Mouse (Mus musculus) heart, postnatal 10 days (tissue): ENCODE measurements around the gene Jmjd8. TPM values are rescaled to one million over a fixed set of nuclear protein-coding genes. Genes with fewer than 3 reads are reported as not detected.

ENCODE experiments used
- DNase-seq, 2 experiments: peaks; one replicate each; pipeline ENCODE4 v3.0.0; 2021
- intact Hi-C: fragments of 180-260 bp; cut with DNase I; formaldehyde crosslinking; loops from one replicate; pipeline ENCODE4 v1.15.1; 2025
- total RNA-seq, 2 experiments: library from RNA; stranded (reverse); gene quantifications; 2 replicates each; pipeline ENCODE4 v1.2.3; 2021

The Jmjd8 gene
- total RNA-seq: 10 to 100 TPM; 33.7 to 34.5 TPM

GRCm38 (mm10) chr17:25828712-25829557, at the start of gene Jmjd8:
Jmjd8 (plus strand) TSS chr17:25828867.
- intact Hi-C loops: no loop called here
- peak; percentile 83 to 85 for DNase-seq

- intact Hi-C loops: no loop called here
- DNase-seq: no peak
These were observed 47.3 kb upstream of the Jmjd8 start for GRCm38 (mm10) chr17:25781339-25781738.

- DNase-seq: peak; percentile 73 to 74
- intact Hi-C loops: no loop called here
These were observed 45.6 kb upstream of the Jmjd8 start for GRCm38 (mm10) chr17:25783086-25783485.

- no peak for DNase-seq
- intact Hi-C loops: no loop called here
These were observed 44.6 kb upstream of the Jmjd8 start for GRCm38 (mm10) chr17:25783861-25784574.

GRCm38 (mm10) chr17:25785281-25785745, 43.4 kb upstream of the Jmjd8 start, which contains the start of gene Haghl:
Haghl (minus strand) TSS chr17:25785673.
- peak; percentile 97 to 98 for DNase-seq
- intact Hi-C loops: no loop called here

- intact Hi-C loops: no loop called here
- DNase-seq: no peak
These were observed 42.4 kb upstream of the Jmjd8 start, which contains the start of gene Ccdc78 for GRCm38 (mm10) chr17:25786280-25786679. Ccdc78 (plus strand) TSS chr17:25786580.

- no peak for DNase-seq
- intact Hi-C loops: no loop called here
These were observed 41.7 kb upstream of the Jmjd8 start for GRCm38 (mm10) chr17:25786781-25787504.

GRCm38 (mm10) chr17:25791320-25791842, 37.3 kb upstream of the Jmjd8 start:
- DNase-seq: no peak
- intact Hi-C loops: no loop called here

GRCm38 (mm10) chr17:25791843-25792527, 36.7 kb upstream of the Jmjd8 start:
- intact Hi-C loops: no loop called here
- DNase-seq: peak; percentile 89 to 94

- intact Hi-C loops: no loop called here
- DNase-seq: peak; percentile 89
These were observed 36.1 kb upstream of the Jmjd8 start, which contains the start of gene Fam173a for GRCm38 (mm10) chr17:25792615-25793014. Fam173a (minus strand) TSS chr17:25792901.

GRCm38 (mm10) chr17:25794197-25794596, 34.5 kb upstream of the Jmjd8 start:
- DNase-seq: no peak
- intact Hi-C loops: no loop called here

GRCm38 (mm10) chr17:25794998-25795397, 33.7 kb upstream of the Jmjd8 start:
- DNase-seq: no peak
- intact Hi-C loops: no loop called here

GRCm38 (mm10) chr17:25795609-25796092, 33.0 kb upstream of the Jmjd8 start, which contains the start of gene AC134908.4:
AC134908.4 (minus strand) TSS chr17:25795659.
- DNase-seq: peak in 1 of 2 experiments; percentile 34
- intact Hi-C loops: no loop called here

GRCm38 (mm10) chr17:25796211-25796771, 32.4 kb upstream of the Jmjd8 start:
- peak; percentile 69 to 77 for DNase-seq
- intact Hi-C loops: no loop called here

- intact Hi-C loops: no loop called here
- DNase-seq: peak; percentile 92 to 93
These were observed 31.7 kb upstream of the Jmjd8 start, which contains the start of gene Metrn for GRCm38 (mm10) chr17:25796951-25797369. Metrn (minus strand) TSS chr17:25797136.

GRCm38 (mm10) chr17:25801029-25801428, 27.6 kb upstream of the Jmjd8 start:
- intact Hi-C loops: loop anchor here (1.0 to 10.0 kb wide), 3 partner anchors 28 to 206 kb away; partner anchors contain the start of gene Narfl
- peak; percentile 77 to 83 for DNase-seq

GRCm38 (mm10) chr17:25802825-25803517, 25.7 kb upstream of the Jmjd8 start:
- intact Hi-C loops: loop anchor here (10.0 kb wide), 1 partner anchor 208 kb away; no protein-coding TSS in a partner anchor
- peak; percentile 85 to 86 for DNase-seq

- intact Hi-C loops: loop anchor here (10.0 kb wide), 1 partner anchor 212 kb away; no protein-coding TSS in a partner anchor
These were observed 22.2 kb upstream of the Jmjd8 start for GRCm38 (mm10) chr17:25806507-25806906.

More at GRCm38 (mm10) chr17:25806507-25806906, 22.2 kb upstream of the Jmjd8 start:
- no peak for DNase-seq
